Mouse (Mus musculus): ENCODE results near the gene Stk39. TPM values are rescaled to one million over a fixed set of nuclear protein-coding genes. Genes with fewer than 3 reads are reported as not detected.

Stk39 gene
- polyA plus RNA-seq, 1 experiment from 2014 or later: 29.0 TPM

DNA sequence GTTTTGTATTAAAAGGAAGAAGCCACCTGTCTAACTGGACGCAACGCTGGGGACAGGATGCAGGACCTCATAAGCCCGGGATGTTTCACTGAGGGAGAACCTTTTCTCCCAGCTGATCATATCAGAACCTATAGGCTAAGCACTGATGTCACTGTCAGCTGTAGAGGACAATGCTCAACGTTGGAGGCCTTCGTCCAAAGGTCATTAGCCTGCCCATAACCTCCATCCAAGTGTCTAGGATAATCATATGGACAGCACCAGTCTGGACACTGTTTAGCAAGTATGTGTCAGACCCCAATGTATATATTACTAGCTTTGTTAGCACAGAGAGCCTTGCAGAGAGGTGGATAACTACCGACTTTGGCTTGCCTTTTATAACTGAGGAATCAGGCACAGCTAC, 51.8 kb downstream of the Stk39 start:
- DNase-seq (ENCODE audit: low spot score): no peak
- H3K9ac ChIP-seq (ENCODE audit: low read depth, low read length): no peak overlapping the region
- no peak overlapping the region for H3K27ac ChIP-seq
- 78% methylated on average over 6 of the region's 6 CpGs for WGBS
- H3K4me2 ChIP-seq (ENCODE audit: low read length): no peak overlapping the region
- no peaks in the 10 kb centered on the region for H3K36me3 ChIP-seq (ENCODE audit: insufficient read depth, low read length)
- H3K9me3 ChIP-seq (replicated peaks; ENCODE audit: low read length): no peaks in the 10 kb centered on the region
- TF ChIP-seq CTCF (IDR thresholded peaks at IDR 0.05; ENCODE audit: low read depth): no peak
- no peak for ATAC-seq (replicated peaks; ENCODE audit: low FRiP score, low read depth)
- no peaks in the 10 kb centered on the region for H3K27me3 ChIP-seq (ENCODE audit: insufficient read depth, low read length)
- H3K4me3 ChIP-seq (replicated peaks; ENCODE audit: low read depth, low read length): no peak overlapping the region
- peaks cover 6% of the 10 kb centered on the region; the same call in 1 of the 2 replicates for H3K4me1 ChIP-seq (replicated peaks; ENCODE audit: insufficient read depth, low read length)

DNA sequence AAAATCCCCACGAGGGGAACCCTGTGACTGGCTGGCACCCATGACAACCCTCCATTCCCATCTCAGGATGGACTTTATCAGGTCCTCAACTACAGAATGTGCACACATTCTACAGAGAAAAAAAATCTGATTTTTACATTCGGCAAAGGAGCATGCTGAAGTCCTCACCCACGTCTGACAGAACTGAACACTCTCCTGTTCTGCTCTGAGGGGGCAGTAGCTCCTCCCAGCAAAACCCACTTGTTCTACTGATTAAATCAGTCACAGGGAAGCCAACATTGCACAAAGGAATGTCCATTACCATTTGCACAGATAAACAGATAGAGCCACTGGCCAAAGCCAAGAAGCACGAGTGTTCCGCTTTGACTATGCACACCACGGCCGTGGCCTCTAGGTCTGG, 52.3 kb downstream of the Stk39 start:
- H3K36me3 ChIP-seq (ENCODE audit: insufficient read depth, low read length): no peaks in the 10 kb centered on the region
- WGBS: 76% methylated on average over 7 of the region's 7 CpGs

DNA sequence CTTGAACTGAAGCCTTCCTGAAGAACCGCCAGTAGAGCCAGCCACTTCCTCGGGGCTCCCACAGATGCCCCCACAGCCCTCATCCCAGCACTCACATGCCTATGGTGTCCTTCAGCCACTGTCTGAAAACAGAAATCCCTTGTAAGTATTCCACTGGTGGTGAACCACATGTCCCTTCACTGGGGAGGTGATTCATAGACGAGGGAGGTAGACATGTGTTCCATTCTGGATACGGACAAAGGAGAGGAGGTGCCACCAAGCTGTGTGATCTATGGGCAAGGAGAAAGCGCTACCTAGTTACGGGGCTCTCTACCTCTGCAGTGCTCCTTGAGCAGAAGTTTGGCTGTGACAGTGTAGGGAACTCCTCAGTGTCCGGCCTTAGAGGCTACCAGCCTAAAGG, 52.9 kb downstream of the Stk39 start:
- H3K4me2 ChIP-seq (ENCODE audit: low read length): no peak overlapping the region
- no peak for TF ChIP-seq CTCF (IDR thresholded peaks at IDR 0.05; ENCODE audit: low read depth)
- no peaks in the 10 kb centered on the region for H3K36me3 ChIP-seq (ENCODE audit: insufficient read depth, low read length)
- DNase-seq (ENCODE audit: low spot score) (no peak), ATAC-seq (replicated peaks; ENCODE audit: low FRiP score, low read depth) (no peak)
- WGBS: 88% methylated on average over 7 of the region's 7 CpGs
- no peak overlapping the region for H3K4me3 ChIP-seq (replicated peaks; ENCODE audit: low read depth, low read length)
- H3K9ac ChIP-seq (ENCODE audit: low read depth, low read length): no peak overlapping the region
- no peaks in the 10 kb centered on the region for H3K27me3 ChIP-seq (ENCODE audit: insufficient read depth, low read length)
- H3K27ac ChIP-seq: no peak overlapping the region
- no peaks in the 10 kb centered on the region for H3K9me3 ChIP-seq (replicated peaks; ENCODE audit: low read length)
- H3K4me1 ChIP-seq (replicated peaks; ENCODE audit: insufficient read depth, low read length): peaks cover 6% of the 10 kb centered on the region; the same call in 1 of the 2 replicates

More for the DNA sequence above, 52.3 kb downstream of the Stk39 start:
- no peaks in the 10 kb centered on the region for H3K9me3 ChIP-seq (replicated peaks; ENCODE audit: low read length)
- no peak overlapping the region for H3K9ac ChIP-seq (ENCODE audit: low read depth, low read length)
- ATAC-seq (replicated peaks; ENCODE audit: low FRiP score, low read depth): no peak; the same call in 1 of the 2 replicates
- H3K4me1 ChIP-seq (replicated peaks; ENCODE audit: insufficient read depth, low read length): peaks cover 6% of the 10 kb centered on the region; the same call in 1 of the 2 replicates
- no peaks in the 10 kb centered on the region for H3K27me3 ChIP-seq (ENCODE audit: insufficient read depth, low read length)
- TF ChIP-seq CTCF (IDR thresholded peaks at IDR 0.05; ENCODE audit: low read depth): no peak
- H3K4me3 ChIP-seq (replicated peaks; ENCODE audit: low read depth, low read length): no peak overlapping the region
- DNase-seq (ENCODE audit: low spot score): no peak
- H3K4me2 ChIP-seq (ENCODE audit: low read length): no peak overlapping the region
- H3K27ac ChIP-seq: no peak overlapping the region

DNA sequence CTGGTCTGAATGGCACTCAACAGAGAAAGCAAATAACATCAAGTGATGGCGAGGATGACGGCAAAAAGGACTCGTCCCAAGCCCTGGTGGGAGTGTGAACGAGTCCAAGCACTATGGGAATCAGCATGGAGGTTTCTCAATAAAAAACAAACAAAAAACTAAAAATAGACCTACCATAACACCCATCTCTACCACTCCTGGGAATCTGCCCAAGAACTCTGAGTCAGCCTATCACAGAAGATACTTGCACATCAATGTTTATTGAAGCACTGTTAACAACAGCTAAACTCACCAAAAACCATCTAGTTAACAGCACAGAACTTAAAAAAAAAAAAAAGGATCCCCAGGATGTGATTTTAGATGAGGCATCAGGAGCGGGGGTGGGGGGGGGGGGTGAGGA, 55.0 kb downstream of the Stk39 start:
- ATAC-seq (replicated peaks; ENCODE audit: low FRiP score, low read depth) (no peak), DNase-seq (ENCODE audit: low spot score) (no peak)
- Histone ChIP-seq H3K27ac (no peak overlapping the region), H3K4me1 (replicated peaks; ENCODE audit: insufficient read depth, low read length) (peaks cover 6% of the 10 kb centered on the region; the same call in 1 of the 2 replicates), H3K4me2 (ENCODE audit: low read length) (no peak overlapping the region), H3K27me3 (ENCODE audit: insufficient read depth, low read length) (no peaks in the 10 kb centered on the region), H3K9me3 (replicated peaks; ENCODE audit: low read length) (no peaks in the 10 kb centered on the region), H3K9ac (ENCODE audit: low read depth, low read length) (no peak overlapping the region), H3K36me3 (ENCODE audit: insufficient read depth, low read length) (no peaks in the 10 kb centered on the region), H3K4me3 (replicated peaks; ENCODE audit: low read depth, low read length) (no peak overlapping the region)
- 87% methylated on average over 5 of the region's 5 CpGs for WGBS
- no peak for TF ChIP-seq CTCF (IDR thresholded peaks at IDR 0.05; ENCODE audit: low read depth)

- Histone ChIP-seq H3K9ac (ENCODE audit: low read depth, low read length) (no peak overlapping the region), H3K4me2 (ENCODE audit: low read length) (no peak overlapping the region), H3K36me3 (ENCODE audit: insufficient read depth, low read length) (no peaks in the 10 kb centered on the region), H3K27ac (no peak overlapping the region), H3K9me3 (replicated peaks; ENCODE audit: low read length) (no peaks in the 10 kb centered on the region), H3K4me3 (replicated peaks; ENCODE audit: low read depth, low read length) (no peak overlapping the region), H3K4me1 (replicated peaks; ENCODE audit: insufficient read depth, low read length) (no peaks in the 10 kb centered on the region), H3K27me3 (ENCODE audit: insufficient read depth, low read length) (no peaks in the 10 kb centered on the region)
- TF ChIP-seq CTCF (IDR thresholded peaks at IDR 0.05; ENCODE audit: low read depth): no peak
- 56% methylated on average over 6 of the region's 6 CpGs for WGBS
- no peak for DNase-seq (ENCODE audit: low spot score)
- ATAC-seq (replicated peaks; ENCODE audit: low FRiP score, low read depth): peak; percentile 78
Measured at GRCm38 (mm10) chr2:68415691-68416090, 56.4 kb downstream of the Stk39 start.

GRCm38 (mm10) chr2:68412149-68412548, 59.9 kb downstream of the Stk39 start:
- Histone ChIP-seq H3K4me1 (replicated peaks; ENCODE audit: insufficient read depth, low read length) (peaks cover 15% of the 10 kb centered on the region), H3K4me2 (ENCODE audit: low read length) (no peak overlapping the region), H3K9ac (ENCODE audit: low read depth, low read length) (no peak overlapping the region), H3K27ac (no peak overlapping the region), H3K36me3 (ENCODE audit: insufficient read depth, low read length) (no peaks in the 10 kb centered on the region), H3K27me3 (ENCODE audit: insufficient read depth, low read length) (no peaks in the 10 kb centered on the region), H3K4me3 (replicated peaks; ENCODE audit: low read depth, low read length) (no peak overlapping the region), H3K9me3 (replicated peaks; ENCODE audit: low read length) (no peaks in the 10 kb centered on the region)
- ATAC-seq (replicated peaks; ENCODE audit: low FRiP score, low read depth): no peak
- no peak for DNase-seq (ENCODE audit: low spot score)
- WGBS: 82% methylated on average over 5 of the region's 5 CpGs
- no peak for TF ChIP-seq CTCF (IDR thresholded peaks at IDR 0.05; ENCODE audit: low read depth)

GRCm38 (mm10) chr2:68411201-68411600, 60.9 kb downstream of the Stk39 start:
- Histone ChIP-seq H3K9ac (ENCODE audit: low read depth, low read length) (no peak overlapping the region), H3K36me3 (ENCODE audit: insufficient read depth, low read length) (no peaks in the 10 kb centered on the region), H3K4me1 (replicated peaks; ENCODE audit: insufficient read depth, low read length) (peaks cover 24% of the 10 kb centered on the region), H3K4me2 (ENCODE audit: low read length) (no peak overlapping the region), H3K27ac (no peak overlapping the region), H3K4me3 (replicated peaks; ENCODE audit: low read depth, low read length) (no peak overlapping the region), H3K9me3 (replicated peaks; ENCODE audit: low read length) (no peaks in the 10 kb centered on the region), H3K27me3 (ENCODE audit: insufficient read depth, low read length) (no peaks in the 10 kb centered on the region)
- TF ChIP-seq CTCF (IDR thresholded peaks at IDR 0.05; ENCODE audit: low read depth): no peak
- DNase-seq (ENCODE audit: low spot score) (no peak), ATAC-seq (replicated peaks; ENCODE audit: low FRiP score, low read depth) (no peak)
- WGBS: 69% methylated on average over 8 of the region's 8 CpGs

Data from kidney, postnatal 0 days (tissue).